Mouse (Mus musculus) liver, embryonic 16.5 days (tissue): ENCODE measurements around the gene Elmo1. TPM values are rescaled to one million over a fixed set of nuclear protein-coding genes. Genes with fewer than 3 reads are reported as not detected.

Experiments used
- ATAC-seq: fragments of 200-750 bp; cut with Nextera tagmentation; 2 replicates; pipeline ENCODE4 v1.8.0; 2017; ENCODE audit warnings: low read depth, mild to moderate bottlenecking, moderate number of reproducible peaks, moderate library complexity
- H3K27ac ChIP-seq: fragments of 300-500 bp; sonication (generic); 2 replicates; pipeline ENCODE4 v1.5.1; 2014; ENCODE audit warnings: mild to moderate bottlenecking, low read length
- H3K27me3 ChIP-seq: fragments of 300-500 bp; sonication (generic); 2 replicates; pipeline ENCODE4 v1.6.1; 2014; ENCODE audit warnings: low read depth, low read length, mixed read lengths; ENCODE audit not compliant: control insufficient read depth, insufficient read depth
- H3K36me3 ChIP-seq: fragments of 300-500 bp; sonication (generic); 2 replicates; pipeline ENCODE4 v1.6.1; 2014; ENCODE audit warnings: mild to moderate bottlenecking; ENCODE audit not compliant: control insufficient read depth, insufficient read depth
- H3K4me1 ChIP-seq: fragments of 300-500 bp; sonication (generic); 2 replicates; pipeline ENCODE4 v1.6.1; 2014; ENCODE audit warnings: low read depth, low read length, mixed read lengths; ENCODE audit not compliant: control insufficient read depth
- H3K4me2 ChIP-seq: fragments of 300-500 bp; sonication (generic); 2 replicates; pipeline ENCODE4 v1.6.1; 2014; ENCODE audit warnings: low read depth, low read length, mixed read lengths
- H3K4me3 ChIP-seq: fragments of 300-500 bp; sonication (generic); 2 replicates; pipeline ENCODE4 v1.5.1; 2014; ENCODE audit warnings: low read depth, mild to moderate bottlenecking, low read length
- H3K9ac ChIP-seq: fragments of 300-500 bp; sonication (generic); 2 replicates; pipeline ENCODE4 v1.6.1; 2014; ENCODE audit warnings: low read depth, low read length
- H3K9me3 ChIP-seq: fragments of 300-500 bp; sonication (generic); replicated peaks from 2 replicates; pipeline ENCODE4 v1.6.1; 2016; ENCODE audit warnings: low read length; ENCODE audit not compliant: control insufficient read depth
- WGBS: fragments of 180-500 bp; shearing (Covaris S2); extraction: QIAGEN DNeasy Blood & Tissue Kit; methylation state at CpG from one replicate; pipeline ENCODE4 v1.1.7; 2014; ENCODE audit not compliant: insufficient replicate concordance; 5-methylcytosine and 5-hydroxymethylcytosine counted together
- polyA plus RNA-seq: library from polyadenylated mRNA; unstranded; fragments of >200 nt; fragmentation: Nextera tagmentation; extraction: Ambion mirVana; gene quantifications from 2 replicates; pipeline ENCODE4 v1.2.1, GENCODE M21; 2015

The Elmo1 gene
- polyA plus RNA-seq, 1 experiment from 2014 or later: 5.8 TPM

DNA sequence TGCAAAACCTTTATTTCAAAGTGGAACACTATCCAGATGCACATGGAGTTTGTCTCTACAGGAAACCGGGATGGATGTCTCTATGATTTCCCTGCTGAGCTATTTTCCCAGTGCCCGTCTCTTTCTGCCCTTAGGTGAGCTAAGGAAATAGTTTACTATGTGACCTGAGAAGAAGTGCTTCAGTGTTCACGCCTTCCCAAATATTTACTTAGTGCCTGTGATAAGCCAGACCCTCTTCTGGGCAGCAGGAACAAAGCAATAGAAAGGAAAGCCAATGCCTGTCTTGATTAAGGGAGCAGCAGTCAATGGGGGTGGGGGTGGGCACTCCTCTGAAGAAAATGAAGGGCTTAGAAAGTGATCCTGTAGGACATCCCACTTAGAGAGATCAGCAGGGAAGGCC, 401.3 kb downstream of the Elmo1 start:
- Histone ChIP-seq H3K36me3 (no peaks in the 10 kb centered on the region), H3K9ac (no peak overlapping the region)

DNA sequence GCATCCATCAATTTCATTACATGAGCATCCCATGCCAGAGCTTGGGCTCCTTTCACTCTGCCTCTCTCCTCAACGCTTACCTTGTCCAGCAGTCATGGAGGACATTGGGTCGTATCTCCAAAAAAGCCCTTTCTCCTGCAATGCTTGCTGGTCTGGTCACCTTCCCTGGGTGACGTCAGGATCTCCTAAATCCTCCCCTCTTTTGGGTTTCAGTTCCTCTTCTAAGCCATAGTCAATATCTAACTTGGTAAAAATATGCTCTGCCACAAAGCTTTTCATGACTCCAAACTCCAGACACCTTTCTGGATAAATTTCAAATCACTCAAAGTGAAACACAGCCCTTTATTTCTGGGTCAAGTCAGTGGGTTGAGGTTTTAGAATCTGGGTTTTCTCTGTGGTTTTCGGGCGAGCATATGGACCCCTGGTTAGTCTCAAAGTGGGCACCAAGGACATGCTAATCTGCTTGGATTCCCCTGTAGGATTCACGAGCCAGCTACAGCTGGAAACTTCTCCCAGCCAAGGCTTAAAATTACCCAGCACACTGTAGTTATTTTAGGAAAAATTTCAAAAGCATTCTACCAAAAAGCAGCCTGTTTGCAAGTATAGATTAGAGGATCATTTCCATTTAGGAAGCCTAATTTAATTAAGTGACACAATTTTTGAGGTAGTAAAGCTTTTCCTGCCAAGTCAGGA, 403.8 kb downstream of the Elmo1 start:
- no peak for ATAC-seq
- WGBS: 48% methylated on average over 6 of the region's 6 CpGs
- no peaks in the 10 kb centered on the region for H3K4me1 ChIP-seq
- H3K27me3 ChIP-seq: no peaks in the 10 kb centered on the region
- no peak overlapping the region for H3K4me3 ChIP-seq
- no peak overlapping the region for H3K27ac ChIP-seq
- no peaks in the 10 kb centered on the region for H3K36me3 ChIP-seq
- no peaks in the 10 kb centered on the region for H3K9me3 ChIP-seq
- H3K4me2 ChIP-seq: no peak overlapping the region
- H3K9ac ChIP-seq: no peak overlapping the region

More for the DNA sequence above, 401.3 kb downstream of the Elmo1 start:
- WGBS: 51% methylated on average over 3 of the region's 3 CpGs
- no peak for ATAC-seq
- Histone ChIP-seq H3K4me1 (no peaks in the 10 kb centered on the region), H3K27me3 (no peaks in the 10 kb centered on the region), H3K27ac (no peak overlapping the region), H3K9me3 (no peaks in the 10 kb centered on the region), H3K4me3 (no peak overlapping the region), H3K4me2 (no peak overlapping the region)

DNA sequence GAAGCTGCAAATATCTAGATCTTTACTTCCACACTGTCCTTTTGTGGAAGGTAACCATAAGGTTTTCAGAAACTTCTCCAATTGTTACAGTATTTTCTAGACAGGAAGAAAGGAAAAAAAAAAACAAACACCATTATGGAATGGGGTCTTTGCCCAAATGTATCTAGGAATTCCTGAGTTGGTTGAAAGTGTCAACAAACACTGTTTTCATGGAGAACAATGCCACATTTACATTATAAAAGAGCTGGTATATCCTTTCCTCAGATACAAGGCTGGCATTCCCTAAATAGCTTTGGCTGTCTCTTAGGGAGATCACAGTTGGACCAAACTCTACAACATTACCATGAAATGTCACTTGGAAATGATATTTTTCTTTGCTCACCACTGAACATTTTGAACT, 411.5 kb downstream of the Elmo1 start:
- Histone ChIP-seq H3K27ac (no peak overlapping the region), H3K9me3 (no peaks in the 10 kb centered on the region), H3K36me3 (no peaks in the 10 kb centered on the region), H3K9ac (no peak overlapping the region), H3K27me3 (no peaks in the 10 kb centered on the region), H3K4me1 (no peaks in the 10 kb centered on the region), H3K4me2 (no peak overlapping the region), H3K4me3 (no peak overlapping the region)
- ATAC-seq: no peak

DNA sequence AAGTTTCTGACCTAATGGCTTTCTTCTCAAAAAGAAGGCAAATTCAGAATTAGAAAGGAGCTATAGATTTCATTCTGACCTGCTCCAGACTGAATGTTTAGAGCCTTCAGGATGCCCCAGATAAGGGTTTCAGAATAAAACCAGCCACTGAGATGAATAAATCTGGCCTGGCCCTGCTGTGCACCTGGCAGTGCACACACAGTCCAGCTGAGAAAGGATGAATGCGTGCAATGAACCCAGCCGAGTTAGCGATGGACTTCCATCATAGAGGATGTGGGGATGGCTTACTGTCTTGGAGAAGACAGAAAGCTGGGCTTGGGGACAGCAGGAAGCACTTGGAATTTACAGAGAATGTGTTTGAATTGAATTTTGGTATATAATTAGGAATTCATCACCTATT, 413.0 kb downstream of the Elmo1 start:
- WGBS: 79% methylated on average over 3 of the region's 3 CpGs
- Histone ChIP-seq H3K36me3 (no peaks in the 10 kb centered on the region), H3K4me1 (no peaks in the 10 kb centered on the region), H3K4me3 (no peak overlapping the region), H3K9ac (no peak overlapping the region), H3K27me3 (no peaks in the 10 kb centered on the region), H3K4me2 (no peak overlapping the region), H3K27ac (no peak overlapping the region), H3K9me3 (no peaks in the 10 kb centered on the region)
- no peak for ATAC-seq

DNA sequence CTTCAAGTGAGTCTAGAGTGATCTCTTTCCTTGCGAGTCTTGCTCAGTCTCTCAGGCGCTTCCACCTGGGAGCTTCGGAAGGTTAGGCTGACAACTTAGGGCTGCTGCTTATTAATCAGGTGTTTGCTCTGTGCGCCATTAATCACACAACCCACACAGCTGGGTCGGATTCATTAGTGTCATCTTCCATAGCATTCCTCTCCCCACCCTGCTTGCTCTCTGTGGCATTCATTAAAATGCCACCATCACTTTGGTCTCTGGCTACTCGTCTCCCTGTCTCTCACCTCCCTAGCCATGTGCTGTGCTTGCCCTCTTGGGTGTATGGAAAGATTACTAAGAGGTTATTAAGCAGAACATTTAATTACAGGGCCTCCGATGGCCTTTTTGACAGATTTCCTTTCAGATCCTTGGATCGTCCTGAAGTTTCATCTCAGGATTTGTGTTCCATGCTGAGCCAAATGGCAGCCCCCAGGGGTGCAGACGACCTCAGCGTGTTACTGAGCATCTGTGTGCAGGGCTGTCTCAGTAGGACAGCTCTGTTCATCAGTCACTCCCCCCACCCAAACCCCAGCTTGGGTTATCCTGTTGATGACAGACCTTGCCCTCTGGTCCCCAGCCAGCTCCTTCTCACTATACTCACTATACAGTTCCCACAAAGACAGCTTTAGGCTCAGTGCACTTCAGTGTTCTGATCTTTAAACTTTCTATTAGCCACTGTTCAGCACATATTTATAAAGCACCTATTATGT, 417.2 kb downstream of the Elmo1 start:
- Histone ChIP-seq H3K27me3 (no peaks in the 10 kb centered on the region), H3K9ac (no peak overlapping the region), H3K4me3 (no peak overlapping the region), H3K27ac (no peak overlapping the region), H3K36me3 (no peaks in the 10 kb centered on the region), H3K4me1 (no peaks in the 10 kb centered on the region), H3K4me2 (no peak overlapping the region), H3K9me3 (no peaks in the 10 kb centered on the region)
- ATAC-seq: no peak
- 66% methylated on average over 10 of the region's 10 CpGs for WGBS

DNA sequence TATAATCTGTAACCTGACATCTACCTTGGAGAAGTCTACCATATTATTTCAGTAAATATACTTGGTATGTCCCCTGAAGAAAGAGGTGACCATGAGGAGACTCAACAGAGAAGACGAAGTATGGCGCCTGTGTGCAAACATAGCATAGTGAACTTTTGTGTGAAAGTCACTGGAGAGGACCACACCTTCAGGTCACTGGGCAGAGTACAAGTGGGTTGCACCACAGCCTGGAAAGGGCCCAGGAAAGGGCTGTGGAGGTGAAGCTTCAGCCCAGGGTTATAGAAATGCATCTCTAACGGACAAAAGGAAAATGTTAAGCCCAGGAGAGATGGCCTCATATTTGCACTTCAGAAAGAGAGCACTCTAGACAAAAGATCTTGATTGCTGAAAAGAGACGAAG, 420.6 kb downstream of the Elmo1 start:
- Histone ChIP-seq H3K4me2 (no peak overlapping the region), H3K27ac (no peak overlapping the region), H3K27me3 (no peaks in the 10 kb centered on the region), H3K9me3 (no peaks in the 10 kb centered on the region), H3K4me3 (no peak overlapping the region), H3K4me1 (no peaks in the 10 kb centered on the region), H3K36me3 (no peaks in the 10 kb centered on the region), H3K9ac (no peak overlapping the region)
- peak; percentile 48; the same call in 1 of the 2 replicates for ATAC-seq
- WGBS: 67% methylated on average over 4 of the region's 4 CpGs

DNA sequence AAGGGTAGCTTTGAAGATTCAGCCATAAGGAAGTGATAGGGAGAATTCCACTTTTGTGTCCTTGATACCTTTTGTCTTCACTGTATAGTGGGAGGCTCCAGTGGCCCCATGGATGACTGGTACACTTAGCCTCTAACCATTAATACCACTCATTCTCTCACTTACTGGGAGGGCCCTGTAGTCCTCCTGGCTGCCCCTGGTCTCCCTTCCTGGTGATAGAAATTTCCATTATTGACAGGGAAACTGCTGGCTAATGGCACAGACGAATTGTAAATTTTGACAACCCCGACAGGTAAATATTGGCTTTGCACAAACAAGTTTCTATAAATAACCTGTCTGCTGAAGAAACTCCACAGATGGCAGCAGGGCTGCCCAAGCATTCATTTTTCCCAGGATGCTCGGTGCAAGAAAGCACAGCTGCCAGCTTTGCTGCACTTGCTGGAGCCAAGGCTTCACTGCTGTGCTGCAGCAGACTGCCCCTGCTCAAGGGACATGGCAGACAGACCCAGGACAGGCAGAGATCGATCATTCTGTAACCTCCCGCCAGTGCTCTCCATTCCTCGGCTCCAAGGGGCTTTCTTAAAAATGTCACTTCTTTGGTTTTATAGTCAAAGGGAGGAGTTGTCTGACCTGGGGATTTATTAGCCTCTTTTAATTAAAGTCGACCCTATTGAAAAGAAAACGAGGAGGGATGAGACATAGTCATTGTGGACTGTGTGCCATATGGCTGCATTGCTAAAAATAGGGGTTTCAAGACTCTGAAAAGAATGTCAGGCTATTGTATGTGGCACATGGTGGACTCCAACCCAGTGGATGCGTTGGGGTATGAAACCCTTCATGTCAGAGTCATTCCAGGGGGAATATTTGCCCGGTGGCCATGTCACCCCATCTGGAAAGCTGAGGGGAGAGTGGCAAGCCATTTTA, 422.2 kb downstream of the Elmo1 start:
- Histone ChIP-seq H3K9ac (no peak overlapping the region), H3K4me1 (no peaks in the 10 kb centered on the region), H3K9me3 (no peaks in the 10 kb centered on the region), H3K27ac (no peak overlapping the region), H3K36me3 (no peaks in the 10 kb centered on the region), H3K4me3 (no peak overlapping the region), H3K27me3 (no peaks in the 10 kb centered on the region), H3K4me2 (no peak overlapping the region)
- no peak; the same call in 1 of the 2 replicates for ATAC-seq
- 54% methylated on average over 10 of the region's 10 CpGs for whole genome bisulfite sequencing

DNA sequence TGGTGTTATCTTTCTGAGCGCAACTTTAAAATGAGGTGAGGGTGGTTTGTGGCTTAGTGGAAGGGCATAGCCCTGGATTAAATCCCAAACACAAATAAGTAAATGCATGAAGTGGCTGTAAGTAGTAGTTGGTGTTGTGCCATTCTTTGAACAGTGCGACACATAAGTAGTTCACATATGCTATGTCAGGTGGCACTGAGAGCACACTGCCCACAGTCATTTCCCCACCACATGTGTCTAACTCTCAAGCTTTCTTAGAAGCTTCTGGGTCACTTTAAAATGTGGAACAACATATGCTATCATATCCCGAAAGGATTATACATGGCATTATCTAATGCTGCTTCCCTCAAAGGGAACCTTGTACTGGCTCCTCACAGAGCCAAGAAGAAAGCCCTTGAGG, 424.3 kb downstream of the Elmo1 start:
- H3K4me2 ChIP-seq: no peak overlapping the region
- no peaks in the 10 kb centered on the region for H3K9me3 ChIP-seq
- 67% methylated on average over 3 of the region's 3 CpGs for WGBS
- H3K27ac ChIP-seq: no peak overlapping the region
- no peaks in the 10 kb centered on the region for H3K36me3 ChIP-seq
- H3K4me1 ChIP-seq: no peaks in the 10 kb centered on the region
- no peak for ATAC-seq
- H3K4me3 ChIP-seq: no peak overlapping the region
- H3K27me3 ChIP-seq: no peaks in the 10 kb centered on the region
- no peak overlapping the region for H3K9ac ChIP-seq
